Mouse (Mus musculus): ENCODE results near the gene Ifna15.

Ifna15 gene

GRCm38 (mm10) chr4:88514403-88514802 is 43.6 kb downstream of the Ifna15 start:
- peak; percentile 51 for DNase-seq (ENCODE audit: low spot score)

- no peak for DNase-seq (ENCODE audit: low spot score)
Measured at GRCm38 (mm10) chr4:88513743-88514142, 44.3 kb downstream of the Ifna15 start.
